Mouse (Mus musculus): ENCODE measurements around the gene Cmah. TPM values are rescaled to one million over a fixed set of nuclear protein-coding genes. Genes with fewer than 3 reads are reported as not detected.

Gene Cmah
- polyA plus RNA-seq, 1 experiment from 2014 or later = 0.54 TPM

DNA sequence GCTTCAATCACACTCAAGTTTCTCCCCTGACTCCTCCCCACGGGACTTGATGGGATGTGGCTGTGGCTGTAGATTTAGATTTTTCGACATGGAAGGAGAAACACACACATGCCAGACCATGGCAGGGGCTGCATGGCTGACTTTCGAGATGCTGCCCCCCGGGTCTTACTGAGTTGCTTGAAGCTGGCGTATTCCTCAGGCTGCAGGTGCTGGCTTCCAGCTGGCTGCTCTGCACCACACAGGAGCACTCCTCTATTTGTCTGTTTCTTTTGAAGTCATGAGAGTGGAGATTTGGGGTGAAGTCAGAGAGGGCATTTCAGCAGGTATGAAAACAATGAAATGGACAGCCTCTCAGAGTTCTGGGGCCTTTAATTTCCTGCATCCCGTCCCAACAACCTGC is 180.0 kb downstream of the Cmah start:
- Histone ChIP-seq H3K27ac (no peak overlapping the region), H3K27me3 (replicated peaks) (no peaks in the 10 kb centered on the region), H3K36me3 (no peaks in the 10 kb centered on the region), H3K4me1 (no peaks in the 10 kb centered on the region), H3K4me2 (no peak overlapping the region), H3K9me3 (no peaks in the 10 kb centered on the region), H3K9ac (no peak overlapping the region), H3K4me3 (replicated peaks) (no peak overlapping the region)
- ATAC-seq (ENCODE audit: insufficient read depth, low FRiP score, low read depth) = no peak
- WGBS = 73% methylated on average over 6 of the region's 6 CpGs

DNA sequence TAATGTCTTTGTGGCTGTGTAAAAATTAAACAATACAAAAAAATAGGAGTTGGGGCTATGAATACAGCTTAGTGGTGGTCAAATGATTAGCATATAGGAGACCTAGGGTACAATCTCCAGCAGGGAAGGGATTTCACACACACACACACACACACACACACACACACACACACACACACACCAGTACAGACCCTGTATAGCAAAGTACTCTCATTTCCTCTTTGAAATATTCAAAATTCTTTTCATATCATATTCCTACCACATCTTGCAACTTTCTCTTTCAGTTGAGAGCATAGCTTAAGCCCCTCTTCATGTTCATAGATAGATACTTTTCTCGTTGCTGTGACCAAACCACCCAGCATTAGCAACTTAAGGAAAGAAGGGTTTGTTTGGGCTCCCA is 181.7 kb downstream of the Cmah start:
- H3K36me3 ChIP-seq = no peaks in the 10 kb centered on the region
- H3K27me3 ChIP-seq (replicated peaks) = no peaks in the 10 kb centered on the region
- no peak overlapping the region for H3K9ac ChIP-seq
- H3K4me1 ChIP-seq = no peaks in the 10 kb centered on the region
- no peak for ATAC-seq (ENCODE audit: insufficient read depth, low FRiP score, low read depth)
- H3K9me3 ChIP-seq = no peaks in the 10 kb centered on the region
- WGBS = 59% methylated on average over 1 of the region's 1 CpGs
- no peak overlapping the region for H3K27ac ChIP-seq
- H3K4me3 ChIP-seq (replicated peaks) = no peak overlapping the region
- H3K4me2 ChIP-seq = no peak overlapping the region

DNA sequence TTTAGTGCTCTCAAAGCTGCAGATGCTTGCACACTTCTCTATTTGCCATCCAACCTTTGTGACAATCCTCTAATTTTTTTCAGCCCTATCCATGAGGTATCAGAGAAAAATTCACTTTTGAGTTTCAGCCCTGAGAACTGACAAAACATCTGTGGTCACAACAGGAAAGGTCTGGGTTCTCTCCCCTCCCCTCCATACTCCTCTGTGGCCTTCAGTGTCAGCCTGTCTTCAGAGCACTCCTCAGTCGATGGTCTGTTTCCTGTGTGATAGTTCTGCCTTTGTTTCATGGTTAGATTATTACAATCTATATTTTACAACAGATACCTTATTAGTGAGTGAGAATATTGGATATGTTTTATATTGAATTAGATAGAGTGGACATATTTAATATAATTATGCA is 184.2 kb downstream of the Cmah start:
- no peak overlapping the region for H3K4me2 ChIP-seq
- H3K27me3 ChIP-seq (replicated peaks) = no peaks in the 10 kb centered on the region
- H3K4me3 ChIP-seq (replicated peaks) = no peak overlapping the region
- no peak for ATAC-seq (ENCODE audit: insufficient read depth, low FRiP score, low read depth)
- no peak overlapping the region for H3K9ac ChIP-seq
- H3K36me3 ChIP-seq = no peaks in the 10 kb centered on the region
- WGBS = 64% methylated on average over 1 of the region's 1 CpGs
- no peak overlapping the region for H3K27ac ChIP-seq
- H3K9me3 ChIP-seq = no peaks in the 10 kb centered on the region
- no peaks in the 10 kb centered on the region for H3K4me1 ChIP-seq

DNA sequence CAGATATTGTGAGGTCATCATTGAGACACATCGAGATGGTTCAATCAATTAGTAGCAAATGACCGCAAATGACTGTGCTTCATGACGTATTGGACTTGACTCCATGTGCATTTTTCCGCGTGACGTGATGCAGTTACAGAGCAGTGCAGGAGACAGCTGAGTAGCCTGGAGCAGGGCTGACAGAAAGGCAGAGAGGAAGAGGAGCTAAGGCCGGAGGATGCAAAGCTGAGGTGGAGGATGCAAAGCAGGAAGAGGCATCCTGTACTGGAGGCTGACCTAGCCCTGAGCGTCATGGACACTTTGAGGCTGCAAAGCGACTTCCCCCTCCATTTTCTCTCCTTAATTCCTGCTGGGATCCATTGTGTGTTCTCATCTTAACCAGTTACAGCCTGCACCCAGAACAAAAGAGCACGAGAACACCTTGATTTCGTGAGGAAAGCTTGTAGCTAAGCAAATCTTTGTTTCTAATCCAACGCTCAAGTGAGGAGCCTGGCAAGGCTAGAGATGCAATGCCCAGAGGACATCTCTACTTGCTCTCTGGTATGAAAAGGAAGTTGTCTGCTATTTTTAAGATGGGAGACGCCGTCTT is 184.8 kb downstream of the Cmah start:
- H3K4me1 ChIP-seq = no peaks in the 10 kb centered on the region
- 73% methylated on average over 14 of the region's 14 CpGs for WGBS
- H3K27ac ChIP-seq = no peak overlapping the region
- H3K4me2 ChIP-seq = no peak overlapping the region
- no peaks in the 10 kb centered on the region for H3K27me3 ChIP-seq (replicated peaks)
- no peak for ATAC-seq (ENCODE audit: insufficient read depth, low FRiP score, low read depth)
- H3K36me3 ChIP-seq = no peaks in the 10 kb centered on the region
- H3K9me3 ChIP-seq = no peaks in the 10 kb centered on the region
- H3K9ac ChIP-seq = no peak overlapping the region
- no peak overlapping the region for H3K4me3 ChIP-seq (replicated peaks)

- Histone ChIP-seq H3K27ac (no peak overlapping the region), H3K4me2 (no peak overlapping the region), H3K9ac (no peak overlapping the region), H3K9me3 (no peaks in the 10 kb centered on the region), H3K27me3 (replicated peaks) (no peaks in the 10 kb centered on the region), H3K36me3 (no peaks in the 10 kb centered on the region), H3K4me3 (replicated peaks) (no peak overlapping the region), H3K4me1 (no peaks in the 10 kb centered on the region)
- 87% methylated on average over 3 of the region's 3 CpGs for WGBS
- ATAC-seq (ENCODE audit: insufficient read depth, low FRiP score, low read depth) = no peak
Measured at GRCm38 (mm10) chr13:24513717-24514116, 186.5 kb downstream of the Cmah start.

- WGBS = 39% methylated on average over 6 of the region's 6 CpGs
- ATAC-seq (ENCODE audit: insufficient read depth, low FRiP score, low read depth) = no peak
Measured at GRCm38 (mm10) chr13:24515101-24515675, 188.0 kb downstream of the Cmah start.

DNA sequence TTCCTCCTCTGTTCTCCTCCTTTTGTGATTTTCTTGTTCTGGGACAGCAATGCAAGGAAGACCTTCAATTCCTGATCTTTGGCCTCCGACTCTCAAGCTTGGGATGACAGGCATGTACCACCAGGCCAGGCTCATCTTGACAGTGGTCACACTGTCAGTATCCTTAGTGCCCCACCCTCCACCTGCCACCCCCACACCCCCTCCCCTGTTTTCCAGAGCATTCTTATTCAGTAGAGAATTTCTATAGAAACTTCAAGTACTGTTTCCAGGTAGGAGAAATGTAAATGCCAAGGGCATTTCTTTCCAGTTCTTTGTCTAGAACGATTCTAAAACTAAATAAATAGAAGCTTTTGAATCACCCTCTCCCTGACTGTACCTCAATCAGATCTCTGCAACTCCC is 190.6 kb downstream of the Cmah start:
- Histone ChIP-seq H3K4me2 (no peak overlapping the region), H3K9me3 (no peaks in the 10 kb centered on the region), H3K27me3 (replicated peaks) (no peaks in the 10 kb centered on the region), H3K27ac (no peak overlapping the region), H3K36me3 (no peaks in the 10 kb centered on the region), H3K4me1 (peaks cover 5% of the 10 kb centered on the region; the same call in 1 of the 2 replicates), H3K9ac (no peak overlapping the region), H3K4me3 (replicated peaks) (no peak overlapping the region)
- 63% methylated on average over 2 of the region's 2 CpGs for WGBS
- no peak for ATAC-seq (ENCODE audit: insufficient read depth, low FRiP score, low read depth)

More at GRCm38 (mm10) chr13:24515101-24515675, 188.0 kb downstream of the Cmah start:
- Histone ChIP-seq H3K4me2 (no peak overlapping the region), H3K36me3 (no peaks in the 10 kb centered on the region), H3K27ac (no peak overlapping the region), H3K27me3 (replicated peaks) (no peaks in the 10 kb centered on the region), H3K4me1 (no peaks in the 10 kb centered on the region), H3K9ac (no peak overlapping the region), H3K4me3 (replicated peaks) (no peak overlapping the region), H3K9me3 (no peaks in the 10 kb centered on the region)

DNA sequence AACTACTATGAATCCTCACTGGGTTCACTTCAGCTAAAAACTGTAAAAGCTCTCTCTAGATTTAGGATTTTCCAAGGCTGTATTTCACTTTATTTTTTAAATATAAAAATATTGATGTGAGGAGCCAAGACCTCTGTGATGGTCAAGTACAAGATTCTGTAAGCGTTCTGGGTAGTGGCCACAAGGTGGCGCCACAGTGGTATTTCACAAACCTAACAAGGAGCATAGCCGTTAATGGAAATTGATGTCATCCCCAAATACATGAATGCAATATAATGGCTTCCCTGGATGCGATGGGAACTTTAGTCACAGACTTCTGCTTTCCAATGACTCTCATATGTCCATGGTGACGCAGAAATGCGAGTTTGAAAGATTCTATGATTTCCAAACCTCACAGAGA is 191.7 kb downstream of the Cmah start:
- Histone ChIP-seq H3K36me3 (no peaks in the 10 kb centered on the region), H3K27ac (no peak overlapping the region), H3K9ac (no peak overlapping the region), H3K4me2 (no peak overlapping the region), H3K4me1 (peaks cover 5% of the 10 kb centered on the region; the same call in 1 of the 2 replicates), H3K27me3 (replicated peaks) (no peaks in the 10 kb centered on the region), H3K4me3 (replicated peaks) (no peak overlapping the region), H3K9me3 (no peaks in the 10 kb centered on the region)
- WGBS = 44% methylated on average over 6 of the region's 6 CpGs
- no peak for ATAC-seq (ENCODE audit: insufficient read depth, low FRiP score, low read depth)

GRCm38 (mm10) chr13:24519976-24520647 is 192.9 kb downstream of the Cmah start:
- Histone ChIP-seq H3K4me2 (no peak overlapping the region), H3K27me3 (replicated peaks) (no peaks in the 10 kb centered on the region), H3K36me3 (no peaks in the 10 kb centered on the region), H3K9ac (no peak overlapping the region), H3K4me3 (replicated peaks) (no peak overlapping the region), H3K27ac (no peak overlapping the region), H3K9me3 (no peaks in the 10 kb centered on the region), H3K4me1 (peaks cover 5% of the 10 kb centered on the region; the same call in 1 of the 2 replicates)
- 70% methylated on average over 14 of the region's 14 CpGs for WGBS
- ATAC-seq (ENCODE audit: insufficient read depth, low FRiP score, low read depth) = no peak

DNA sequence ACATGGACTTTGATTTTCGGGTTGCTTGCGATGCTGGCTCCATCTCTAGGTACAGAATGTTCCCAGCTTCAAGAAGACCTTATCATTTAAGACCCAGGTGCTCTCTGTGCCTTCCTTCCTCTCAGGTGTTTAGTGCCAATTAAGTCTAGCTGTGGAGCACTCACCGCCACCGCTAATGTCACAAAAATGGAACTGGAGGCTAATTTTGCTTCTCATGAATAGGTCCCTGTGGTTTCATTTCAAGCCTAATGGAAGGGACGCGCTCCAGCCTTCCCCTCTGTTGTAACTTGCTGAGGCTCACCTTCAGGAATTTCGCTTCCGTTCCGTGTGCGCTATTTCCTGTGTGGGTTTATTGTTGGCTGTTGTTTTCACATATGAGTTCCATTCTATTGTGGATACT is 193.6 kb downstream of the Cmah start:
- H3K9me3 ChIP-seq = no peaks in the 10 kb centered on the region
- no peaks in the 10 kb centered on the region for H3K27me3 ChIP-seq (replicated peaks)
- H3K36me3 ChIP-seq = no peaks in the 10 kb centered on the region
- H3K4me1 ChIP-seq = peaks cover 5% of the 10 kb centered on the region; the same call in 1 of the 2 replicates
- H3K4me3 ChIP-seq (replicated peaks) = no peak overlapping the region
- H3K4me2 ChIP-seq = no peak overlapping the region
- no peak overlapping the region for H3K9ac ChIP-seq
- ATAC-seq (ENCODE audit: insufficient read depth, low FRiP score, low read depth) = no peak
- H3K27ac ChIP-seq = no peak overlapping the region
- 86% methylated on average over 10 of the region's 10 CpGs for WGBS

DNA sequence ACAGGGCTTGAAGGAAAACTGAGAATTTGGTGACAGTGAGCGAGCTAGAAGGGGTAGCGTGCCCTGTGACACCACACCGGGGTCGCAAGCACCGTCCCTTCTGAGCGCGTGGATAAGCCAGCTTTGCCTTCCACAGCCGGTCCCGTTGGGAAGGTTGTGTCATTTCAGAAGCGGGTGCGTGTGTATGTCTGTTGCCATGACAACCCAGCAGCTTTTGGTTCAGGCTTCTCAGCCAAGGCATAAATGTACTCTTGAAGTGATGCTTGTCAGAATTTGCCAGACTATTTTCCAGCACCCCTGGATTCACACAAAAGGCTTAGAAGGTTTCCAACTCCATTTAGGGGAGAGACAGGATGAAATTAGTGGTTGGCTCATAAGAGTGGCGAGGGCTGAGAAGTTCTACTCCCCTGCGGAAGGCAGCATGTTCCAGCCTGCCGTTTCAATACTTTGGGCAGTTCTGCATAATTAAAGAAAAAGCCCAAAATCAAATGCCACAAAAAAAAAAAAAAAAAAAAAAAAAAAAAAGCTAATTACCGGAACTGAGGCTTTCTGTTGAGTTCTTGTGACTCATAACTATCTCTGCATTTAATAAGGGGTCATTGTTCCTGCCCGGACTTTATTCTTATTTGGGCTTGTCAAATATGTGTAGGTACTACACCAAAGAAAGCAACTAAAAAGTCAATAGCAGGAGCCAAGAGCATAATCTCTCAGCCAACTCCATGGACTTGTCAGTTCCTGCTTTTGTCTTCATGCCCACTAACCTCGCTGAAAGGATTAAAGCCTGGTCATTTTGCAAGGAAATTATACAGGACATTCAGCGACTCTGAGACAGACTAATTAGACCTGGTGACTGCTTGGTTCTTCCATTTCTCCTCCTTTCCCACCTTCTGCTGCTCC is 194.5 kb downstream of the Cmah start:
- Histone ChIP-seq H3K4me2 (no peak overlapping the region), H3K27ac (no peak overlapping the region), H3K4me3 (replicated peaks) (no peak overlapping the region), H3K36me3 (no peaks in the 10 kb centered on the region), H3K4me1 (peaks cover 5% of the 10 kb centered on the region; the same call in 1 of the 2 replicates), H3K27me3 (replicated peaks) (no peaks in the 10 kb centered on the region), H3K9ac (no peak overlapping the region), H3K9me3 (no peaks in the 10 kb centered on the region)
- WGBS = 56% methylated on average over 18 of the region's 18 CpGs
- ATAC-seq (ENCODE audit: insufficient read depth, low FRiP score, low read depth) = no peak; the same call in 1 of the 2 replicates
